Mouse (Mus musculus) naive thymus-derived CD4-positive, alpha-beta T cell, adult 2 months (primary cell): Measurements from ENCODE around the gene Apc2.

Experiments
- DNase-seq: peaks from one replicate; pipeline ENCODE4 v3.0.0-alpha.2; 2011; ENCODE audit warnings: low read depth

The Apc2 gene

DNA sequence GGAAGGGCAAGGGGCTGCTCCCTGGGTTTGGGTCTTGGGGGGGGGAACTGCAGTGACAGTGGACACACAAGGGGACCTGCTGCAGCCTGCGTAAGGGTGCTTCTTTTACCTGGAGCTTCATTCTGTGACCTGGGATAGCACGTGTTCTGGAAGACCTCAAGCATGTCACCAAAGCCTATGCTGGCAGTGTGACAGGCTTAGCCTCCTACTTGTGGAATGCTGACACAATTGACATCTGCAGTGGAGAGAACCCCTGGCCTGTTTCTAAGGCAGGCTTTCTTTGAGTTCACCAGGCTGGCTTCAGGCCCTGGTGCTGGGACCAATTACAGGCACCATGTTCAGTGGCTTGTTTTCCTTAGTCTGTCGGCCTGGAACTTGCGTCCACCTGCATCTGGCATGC, 1.5 kb upstream of the Apc2 start:
- DNase-seq, result peak; percentile 41

DNA sequence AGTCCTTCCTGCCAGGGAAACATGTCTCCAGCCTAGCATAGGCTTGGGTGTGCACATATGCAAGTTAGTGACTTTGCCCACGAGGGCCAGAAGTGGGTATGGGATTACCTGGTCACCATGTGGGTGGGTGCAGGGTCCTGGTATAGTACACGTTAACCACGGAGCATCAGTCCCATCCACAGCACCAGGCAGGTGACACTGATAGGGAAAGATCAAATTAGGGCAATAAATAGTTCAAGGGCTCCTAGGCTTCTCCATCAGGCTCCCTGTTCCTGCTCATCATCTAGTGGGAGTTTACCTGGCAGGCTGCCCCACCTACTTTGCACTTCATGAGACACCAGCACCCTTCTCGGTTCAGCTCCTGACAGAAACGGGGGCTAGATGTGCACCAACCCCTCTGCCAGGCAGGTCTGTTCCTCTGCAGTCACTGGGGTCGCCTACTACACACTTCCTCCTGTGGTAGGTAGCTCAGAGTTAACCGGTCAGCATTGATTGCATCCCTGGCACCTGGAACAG, 931 bp upstream of the Apc2 start:
- no peak for DNase-seq

DNA sequence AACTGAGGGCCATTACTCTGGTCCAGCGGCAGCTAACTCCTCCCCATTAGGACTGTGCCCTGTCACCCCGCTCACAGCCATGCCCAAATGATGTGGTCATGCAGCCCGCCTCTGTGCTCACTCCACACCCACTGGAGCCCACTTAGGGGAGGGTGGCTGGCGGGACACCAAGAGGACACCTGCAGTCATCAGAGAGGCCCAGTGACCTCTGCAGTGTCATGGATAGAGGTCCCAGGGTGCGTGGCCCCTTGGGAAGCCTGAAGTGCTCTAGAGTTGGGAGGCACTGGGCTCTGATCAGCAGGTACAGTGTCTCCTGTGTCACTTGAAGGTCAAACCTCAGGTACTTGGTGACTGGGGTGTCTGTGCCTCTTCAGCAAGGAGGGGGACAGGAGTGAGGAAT, 1.0 kb downstream of the Apc2 start:
- no peak for DNase-seq

DNA sequence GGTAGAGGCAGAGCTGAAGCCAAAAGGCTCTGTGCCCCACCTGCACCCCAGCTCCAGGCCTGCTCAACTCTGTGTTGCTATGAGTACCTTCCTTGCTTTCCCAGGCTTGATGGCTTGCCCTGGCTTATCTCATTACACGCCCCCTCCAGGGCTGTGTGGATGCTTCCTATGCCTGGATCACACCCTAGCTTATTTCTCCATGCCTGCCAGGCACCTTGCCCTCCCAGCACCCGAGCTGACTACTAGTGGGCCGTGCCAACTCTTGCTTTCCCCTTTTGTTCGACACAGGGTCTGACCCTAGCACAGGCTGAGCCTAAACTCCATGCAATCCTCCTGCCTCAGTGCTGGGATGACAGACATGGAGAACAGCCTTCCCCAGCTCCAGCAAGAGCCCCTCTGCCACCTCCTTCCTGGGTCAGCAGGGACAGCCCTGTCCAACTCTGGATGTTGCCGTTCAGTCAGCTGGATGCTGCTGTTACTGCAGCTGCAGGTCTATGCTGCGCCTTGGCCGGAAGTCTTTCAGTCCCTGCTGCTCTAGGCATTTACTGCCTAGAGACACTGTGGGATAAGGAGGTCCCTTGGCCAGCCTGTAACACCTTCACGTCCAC, 1.9 kb downstream of the Apc2 start:
- DNase-seq, result no peak

DNA sequence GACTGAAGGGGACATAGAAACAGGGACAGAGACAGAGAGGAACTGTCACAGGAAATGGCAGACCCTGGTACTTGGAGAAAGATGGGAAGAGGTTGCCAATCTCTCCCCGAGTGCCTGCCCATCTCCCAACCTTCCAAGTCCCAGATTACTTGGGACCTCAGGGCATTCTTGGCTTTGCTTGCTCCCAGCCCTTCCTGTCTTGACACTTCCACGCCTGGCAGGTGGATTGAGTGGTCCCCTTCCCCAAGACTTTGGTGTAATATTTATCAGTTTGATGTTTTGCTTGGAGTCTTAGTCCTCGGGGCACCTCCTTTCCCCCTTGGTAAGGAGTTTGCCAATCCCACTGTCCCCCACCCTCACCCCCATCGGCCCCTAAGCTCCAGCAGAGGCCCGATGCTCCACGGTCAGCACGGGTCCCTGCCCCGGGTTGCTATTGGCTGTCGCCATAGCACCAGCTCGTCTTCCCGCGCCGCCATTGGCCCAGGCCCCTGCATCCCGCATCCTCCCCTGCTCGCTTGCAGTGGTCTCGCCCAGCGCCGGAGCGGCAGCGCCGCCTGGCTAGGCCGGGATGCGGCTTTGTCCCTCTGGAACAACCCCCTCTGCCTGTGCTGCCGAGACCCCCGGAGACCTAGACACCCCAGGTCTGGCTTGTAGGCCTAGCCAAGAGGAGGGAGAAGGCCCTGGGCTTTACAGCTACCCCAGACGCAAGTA, 2.9 kb downstream of the Apc2 start:
- no peak for DNase-seq

DNA sequence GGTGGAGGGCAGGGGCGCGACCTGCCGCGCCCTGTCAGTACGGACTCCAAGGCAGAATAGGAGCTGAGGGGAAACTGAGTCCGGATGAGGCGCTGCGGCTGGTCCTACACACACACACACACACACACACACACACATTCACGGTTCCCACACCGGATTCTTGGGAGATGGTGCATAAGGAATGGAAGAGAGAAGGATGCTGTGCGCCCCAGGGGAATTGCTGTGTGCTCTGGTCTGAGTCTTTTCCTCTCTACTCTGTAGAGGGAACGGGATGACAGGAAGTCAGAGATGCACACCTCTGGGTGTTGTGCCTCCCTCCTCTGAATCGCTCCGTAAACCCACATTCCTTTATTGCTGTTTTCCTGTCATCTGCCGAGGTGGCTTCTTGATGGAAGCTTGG, 3.5 kb downstream of the Apc2 start:
- DNase-seq, result no peak

DNA sequence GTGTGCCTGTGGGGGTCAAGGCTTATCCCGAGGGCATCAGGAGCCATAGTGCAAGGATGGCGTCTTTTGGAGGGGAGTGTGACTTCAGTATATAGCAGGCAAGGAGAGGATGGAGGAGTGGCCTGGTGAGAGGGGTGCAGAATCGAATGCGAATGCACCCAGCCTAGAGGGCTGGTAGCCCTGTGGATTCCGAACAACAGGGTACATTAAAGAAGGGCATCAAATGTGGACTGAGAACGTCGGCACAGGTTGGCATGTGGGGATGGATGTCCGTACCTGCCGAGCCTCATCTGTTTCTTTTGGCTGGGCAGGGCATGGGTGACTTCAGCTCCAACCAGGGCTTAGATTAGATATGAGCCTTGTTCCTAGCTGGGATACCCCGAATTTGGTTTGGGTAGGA, 4.0 kb downstream of the Apc2 start:
- DNase-seq, result no peak

DNA sequence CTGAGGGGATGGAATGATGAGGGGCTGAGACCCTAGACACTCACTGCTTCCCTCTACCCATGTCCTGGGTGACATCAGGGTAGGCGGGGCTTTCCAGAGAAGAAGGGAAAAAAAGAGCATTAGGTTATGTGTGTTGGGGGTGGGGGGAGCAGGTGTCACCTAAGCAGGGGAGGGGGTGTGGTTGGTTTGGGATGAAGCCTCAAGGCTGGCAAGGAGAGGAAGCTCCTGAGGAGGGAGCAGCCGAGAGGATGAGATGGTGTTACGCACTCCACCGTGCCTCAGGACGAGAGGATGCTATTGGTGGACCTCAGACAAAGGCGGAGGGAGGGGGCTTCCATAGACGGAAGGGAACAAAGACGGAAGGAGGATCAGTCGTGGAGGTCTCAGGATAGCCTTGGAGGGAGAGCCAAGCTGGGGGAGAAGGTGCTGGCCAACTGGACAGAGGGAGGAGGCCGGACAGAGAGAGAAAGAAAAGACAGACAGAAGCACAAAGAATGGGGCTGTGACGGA, 5.0 kb downstream of the Apc2 start:
- DNase-seq, result no peak

DNA sequence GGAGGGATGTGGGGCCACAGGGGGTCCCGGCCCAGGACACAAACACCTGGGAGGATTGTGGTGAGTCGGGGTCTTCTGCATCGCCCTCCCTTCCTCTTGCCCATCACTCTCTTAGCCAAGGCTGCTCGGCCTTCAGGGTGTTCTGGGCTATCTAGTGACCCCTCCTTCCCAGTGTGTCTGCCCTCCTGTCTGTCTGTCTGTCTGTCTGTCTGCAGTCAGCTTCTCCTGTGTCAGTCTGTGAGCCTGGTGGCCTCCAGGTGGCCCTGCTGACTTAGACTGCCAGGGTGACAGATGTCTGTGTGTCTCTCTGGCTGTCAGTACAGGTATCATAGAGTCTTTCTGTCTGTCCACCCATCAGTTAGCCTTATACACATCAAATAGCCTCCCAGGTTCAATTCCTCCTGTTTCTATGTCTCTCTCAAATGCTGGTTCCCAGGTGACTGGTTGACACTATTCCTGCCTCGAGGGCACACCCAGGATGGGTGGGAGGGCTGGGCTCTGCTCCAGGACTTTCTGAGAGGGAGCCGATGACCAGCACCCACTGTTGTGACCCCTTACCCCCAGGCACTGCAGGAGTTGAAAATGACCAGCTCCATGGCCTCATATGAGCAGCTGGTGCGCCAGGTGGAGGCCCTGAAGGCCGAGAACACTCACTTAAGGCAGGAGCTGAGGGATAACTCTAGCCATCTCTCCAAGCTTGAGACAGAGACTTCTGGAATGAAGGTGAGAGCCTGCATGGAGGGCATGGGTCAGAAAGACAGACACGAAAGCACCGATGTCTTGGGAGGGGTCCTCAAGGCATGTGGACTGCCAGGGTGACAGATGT, 5.7 kb downstream of the Apc2 start:
- DNase-seq, result no peak

DNA sequence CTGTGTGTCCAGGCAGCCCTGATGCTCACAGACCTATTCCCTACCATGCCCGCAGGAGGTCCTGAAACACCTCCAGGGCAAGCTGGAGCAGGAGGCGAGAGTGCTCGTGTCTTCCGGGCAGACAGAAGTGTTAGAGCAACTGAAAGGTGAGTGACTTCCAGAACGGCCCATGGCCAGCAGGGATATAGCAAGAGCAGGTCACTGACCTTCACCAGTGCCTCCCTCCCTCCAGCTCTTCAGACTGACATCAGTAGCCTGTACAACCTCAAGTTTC, 6.2 kb downstream of the Apc2 start:
- DNase-seq, result no peak

DNA sequence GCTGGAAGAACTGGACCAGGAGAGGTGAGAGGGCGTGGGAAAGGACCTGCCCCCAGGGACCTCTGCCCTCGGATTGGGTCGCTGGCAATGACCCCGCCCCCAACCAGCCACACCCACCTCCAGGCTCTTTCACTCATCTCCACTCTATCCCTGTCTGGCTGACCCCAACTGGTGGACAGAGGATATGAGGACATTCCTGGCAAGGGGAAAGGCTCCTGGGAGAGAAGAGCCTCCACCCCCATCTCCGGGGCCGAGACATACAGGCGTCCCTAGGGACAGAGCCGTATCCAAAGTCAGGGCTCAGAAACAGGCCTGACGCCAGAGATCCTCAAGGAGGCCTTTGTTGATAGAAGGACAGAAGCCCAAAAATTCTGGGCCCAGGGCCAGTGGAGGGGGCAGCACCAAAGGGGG, 6.7 kb downstream of the Apc2 start:
- DNase-seq, result no peak

DNA sequence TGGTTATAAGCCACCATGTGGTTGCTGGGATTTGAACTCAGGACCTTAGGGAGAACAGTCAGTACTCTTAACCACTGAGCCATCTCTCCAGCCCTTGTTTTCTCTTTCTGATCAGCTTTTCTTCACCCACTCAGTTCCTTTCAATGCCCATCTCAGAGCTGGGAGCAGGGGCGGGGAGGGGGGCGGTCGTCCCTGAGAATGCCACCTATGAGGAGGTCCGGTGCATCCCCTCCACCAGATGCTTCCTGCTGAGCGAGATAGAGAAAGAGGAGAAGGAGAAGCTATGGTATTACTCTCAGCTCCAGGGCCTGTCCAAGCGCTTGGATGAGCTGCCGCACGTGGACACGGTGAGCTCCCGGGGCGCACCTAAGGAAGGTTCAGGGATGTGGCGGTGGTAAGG, 8.7 kb downstream of the Apc2 start:
- DNase-seq, result no peak

DNA sequence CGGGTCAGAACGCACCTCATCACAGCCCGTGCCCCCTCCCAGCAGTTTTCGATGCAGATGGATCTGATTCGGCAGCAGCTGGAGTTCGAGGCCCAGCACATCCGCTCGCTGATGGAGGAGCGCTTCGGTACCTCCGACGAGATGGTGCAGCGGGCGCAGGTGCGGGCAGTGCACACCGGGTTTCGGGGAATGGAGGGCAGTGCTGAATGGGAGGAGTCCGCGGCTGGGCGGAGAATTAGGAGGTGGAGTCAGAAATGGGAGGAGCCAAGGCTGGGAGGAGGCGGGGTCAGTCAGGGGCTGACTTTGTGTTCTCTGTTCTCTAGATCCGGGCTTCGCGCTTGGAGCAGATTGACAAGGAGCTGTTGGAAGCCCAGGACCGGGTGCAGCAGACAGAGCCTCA, 9.1 kb downstream of the Apc2 start:
- DNase-seq, result peak; percentile 68

DNA sequence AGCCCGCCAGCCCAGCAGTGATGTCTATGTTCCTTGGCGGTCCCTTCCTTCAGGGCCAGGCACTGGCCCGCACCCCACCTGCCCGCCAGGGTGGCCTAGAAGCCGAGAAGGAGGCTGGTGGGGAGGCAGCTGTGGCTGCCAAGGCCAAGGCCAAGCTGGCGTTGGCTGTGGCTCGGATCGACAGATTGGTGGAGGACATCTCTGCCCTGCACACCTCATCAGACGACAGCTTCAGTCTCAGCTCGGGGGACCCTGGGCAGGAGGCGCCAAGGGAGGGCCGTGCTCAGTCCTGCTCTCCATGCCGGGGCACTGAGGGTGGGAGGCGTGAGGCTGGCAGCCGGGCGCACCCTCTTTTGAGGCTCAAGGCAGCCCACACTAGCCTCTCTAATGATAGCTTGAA, 15.8 kb downstream of the Apc2 start:
- DNase-seq, result no peak

DNA sequence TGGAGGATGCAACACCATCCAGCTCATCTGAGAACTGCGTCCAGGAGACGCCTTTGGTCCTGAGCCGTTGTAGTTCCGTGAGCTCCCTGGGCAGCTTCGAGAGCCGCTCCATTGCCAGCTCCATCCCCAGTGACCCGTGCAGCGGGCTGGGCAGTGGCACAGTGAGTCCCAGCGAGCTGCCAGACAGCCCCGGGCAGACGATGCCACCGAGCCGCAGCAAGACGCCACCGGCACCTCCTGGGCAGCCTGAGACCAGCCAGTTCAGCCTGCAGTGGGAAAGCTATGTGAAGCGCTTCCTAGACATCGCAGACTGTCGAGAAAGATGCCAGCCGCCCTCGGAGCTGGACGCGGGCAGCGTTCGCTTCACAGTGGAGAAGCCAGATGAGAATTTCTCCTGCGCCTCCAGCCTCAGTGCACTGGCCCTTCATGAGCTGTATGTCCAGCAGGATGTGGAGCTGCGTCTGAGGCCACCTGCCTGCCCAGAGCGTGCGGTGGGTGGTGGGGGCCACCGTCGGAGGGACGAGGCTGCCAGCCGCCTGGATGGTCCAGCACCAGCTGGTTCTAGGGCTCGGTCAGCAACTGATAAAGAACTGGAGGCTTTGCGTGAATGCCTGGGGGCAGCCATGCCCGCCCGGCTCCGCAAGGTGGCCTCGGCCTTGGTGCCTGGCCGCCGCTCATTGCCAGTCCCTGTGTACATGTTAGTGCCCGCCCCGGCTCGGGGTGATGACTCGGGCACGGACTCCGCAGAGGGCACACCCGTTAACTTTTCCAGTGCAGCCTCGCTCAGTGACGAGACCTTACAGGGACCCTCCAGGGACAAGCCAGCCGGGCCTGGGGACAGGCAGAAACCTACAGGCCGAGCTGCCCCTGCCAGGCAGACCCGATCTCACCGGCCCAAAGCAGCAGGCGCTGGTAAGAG, 17.1 kb downstream of the Apc2 start:
- no peak for DNase-seq

DNA sequence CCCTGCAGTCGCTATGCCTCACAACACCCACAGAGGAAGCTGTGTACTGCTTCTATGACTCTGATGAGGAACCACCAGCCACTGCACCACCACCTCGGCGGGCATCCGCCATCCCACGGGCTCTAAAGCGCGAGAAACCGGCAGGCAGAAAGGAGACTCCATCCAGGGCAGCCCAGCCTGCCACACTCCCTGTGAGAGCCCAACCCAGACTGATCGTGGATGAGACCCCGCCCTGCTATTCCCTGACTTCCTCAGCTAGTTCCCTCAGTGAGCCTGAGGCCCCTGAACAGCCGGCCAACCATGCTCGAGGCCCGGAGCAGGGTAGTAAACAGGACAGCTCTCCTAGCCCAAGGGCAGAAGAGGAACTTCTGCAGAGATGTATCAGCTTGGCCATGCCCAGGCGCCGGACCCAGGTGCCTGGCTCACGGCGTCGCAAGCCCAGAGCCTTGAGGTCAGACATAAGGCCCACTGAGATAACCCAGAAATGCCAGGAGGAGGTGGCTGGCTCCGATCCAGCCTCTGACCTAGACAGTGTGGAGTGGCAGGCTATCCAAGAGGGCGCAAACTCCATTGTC, 17.9 kb downstream of the Apc2 start:
- DNase-seq, result no peak

DNA sequence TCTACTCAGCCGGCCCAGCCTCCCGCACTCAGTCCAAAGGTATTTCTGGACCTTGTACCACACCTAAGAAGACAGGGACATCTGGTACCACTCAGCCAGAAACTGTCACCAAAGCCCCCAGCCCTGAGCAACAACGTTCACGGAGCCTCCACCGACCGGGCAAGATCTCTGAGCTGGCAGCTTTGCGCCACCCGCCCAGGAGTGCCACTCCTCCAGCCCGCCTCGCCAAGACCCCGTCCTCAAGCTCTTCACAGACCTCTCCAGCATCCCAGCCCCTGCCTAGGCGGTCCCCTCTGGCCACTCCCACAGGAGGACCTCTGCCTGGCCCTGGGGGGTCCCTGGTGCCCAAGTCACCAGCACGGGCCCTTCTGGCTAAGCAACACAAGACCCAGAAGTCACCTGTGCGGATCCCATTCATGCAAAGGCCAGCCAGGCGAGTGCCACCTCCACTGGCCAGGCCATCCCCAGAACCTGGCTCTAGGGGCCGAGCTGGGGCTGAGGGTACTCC, 18.8 kb downstream of the Apc2 start:
- DNase-seq, result no peak

DNA sequence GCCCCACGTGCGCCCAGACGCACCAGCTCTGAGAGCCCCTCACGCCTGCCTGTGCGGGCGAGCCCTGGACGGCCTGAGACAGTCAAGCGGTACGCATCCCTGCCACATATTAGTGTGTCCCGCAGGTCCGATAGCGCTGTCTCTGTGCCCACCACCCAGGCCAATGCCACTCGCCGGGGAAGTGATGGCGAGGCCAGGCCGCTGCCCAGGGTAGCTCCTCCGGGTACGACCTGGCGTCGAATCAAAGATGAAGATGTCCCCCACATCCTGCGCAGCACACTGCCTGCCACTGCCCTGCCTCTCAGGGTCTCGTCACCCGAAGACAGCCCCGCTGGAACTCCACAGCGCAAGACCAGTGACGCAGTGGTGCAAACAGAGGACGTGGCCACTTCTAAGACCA, 19.5 kb downstream of the Apc2 start:
- DNase-seq, result no peak

DNA sequence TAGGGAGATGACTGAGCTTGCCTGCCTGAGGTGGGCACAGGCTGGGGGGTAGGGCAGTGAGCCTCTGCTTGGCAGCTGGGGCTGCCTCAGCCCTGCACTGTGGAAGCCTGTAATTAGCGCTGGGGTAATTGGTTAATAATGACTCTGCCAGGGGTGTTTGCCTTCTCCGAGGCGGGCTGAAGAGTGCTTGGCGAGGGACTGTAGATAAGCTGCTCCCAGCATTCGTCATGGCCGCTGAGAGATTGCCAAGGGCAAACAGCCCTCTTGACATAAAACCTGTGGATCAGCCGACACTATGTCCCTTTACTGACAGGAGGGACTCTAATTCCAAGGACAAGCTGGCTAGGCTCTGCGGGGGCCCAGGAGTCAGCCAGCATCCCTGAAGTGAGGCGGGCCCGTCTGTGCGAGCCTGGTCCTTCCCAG, 20.6 kb downstream of the Apc2 start:
- no peak for DNase-seq

DNA sequence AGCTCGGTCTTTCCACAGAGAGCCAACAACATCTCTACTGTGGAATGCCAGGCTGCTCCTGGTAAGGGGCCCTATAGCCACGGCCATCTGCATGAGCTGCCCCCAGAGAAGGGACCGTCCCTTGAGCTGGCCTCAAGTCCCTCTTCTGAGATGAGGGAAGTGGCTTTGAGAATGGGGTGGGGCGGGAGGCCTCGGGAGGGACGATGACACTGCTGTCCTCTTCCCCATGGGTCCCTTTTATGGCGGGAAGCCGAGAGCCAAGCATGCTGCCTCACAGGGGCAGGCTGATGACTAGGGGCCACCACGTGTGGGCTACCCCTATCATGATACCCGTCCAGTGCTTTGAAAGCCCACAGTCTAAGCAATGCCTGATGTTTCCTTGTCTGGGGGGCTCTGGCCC, 21.2 kb downstream of the Apc2 start:
- no peak for DNase-seq

DNA sequence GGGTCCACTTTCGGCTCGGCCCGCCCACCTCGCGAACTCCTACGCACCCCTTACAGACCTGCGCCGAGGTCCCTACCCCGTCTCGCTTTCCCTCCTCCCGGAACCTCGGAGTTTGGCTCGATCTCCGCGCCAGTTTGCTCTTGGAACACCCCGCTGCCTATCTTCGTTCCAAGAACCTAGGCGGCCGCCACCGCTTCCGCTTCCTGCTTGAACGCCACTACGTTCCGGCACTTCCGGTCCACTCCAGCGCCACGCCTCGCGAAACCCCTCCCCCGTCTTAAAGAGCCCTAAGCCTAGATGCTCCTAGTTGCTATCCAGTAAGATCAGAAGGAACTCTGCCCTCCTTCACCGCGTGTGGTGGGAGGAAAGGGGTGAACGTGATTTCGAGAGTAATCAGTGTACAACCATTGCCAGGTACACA, 24.6 kb downstream of the Apc2 start, which contains the start of gene 2310011J03Rik:
TSS of gene 2310011J03Rik (minus strand) at position 198 of the 421 bp plus-strand sequence.
- DNase-seq, result peak; percentile 92
